Mouse (Mus musculus): Measurements from ENCODE around the gene Grin2d. TPM values are rescaled to one million over a fixed set of nuclear protein-coding genes. Genes with fewer than 3 reads are reported as not detected.

The Grin2d gene
- polyA plus RNA-seq, 1 experiment from 2014 or later, result 0.37 TPM

GRCm38 (mm10) chr7:45813787-45814779 lies 64.1 kb downstream of the Grin2d start, which contains the start of gene Cyth2:
TSS of gene Cyth2 (minus strand) at chr7:45814581.
- H3K27me3 ChIP-seq (replicated peaks; ENCODE audit: control insufficient read depth, insufficient read depth, low read length), result no peaks in the 10 kb centered on the region
- under 1% methylated on average over 75 of the region's 92 CpGs for WGBS
- peak within 1 kb of the TSS; percentile 100 for H3K27ac ChIP-seq (ENCODE audit: low read depth)
- ATAC-seq (replicated peaks; ENCODE audit: low FRiP score, low TSS enrichment, low read depth) (peak; percentile 98), DNase-seq (ENCODE audit: low spot score) (peak; percentile 100)
- no peaks in the 10 kb centered on the region for H3K9me3 ChIP-seq (ENCODE audit: control insufficient read depth, low read length)
- H3K36me3 ChIP-seq (ENCODE audit: control insufficient read depth, insufficient read depth, low read length), result peaks cover 38% of the 10 kb centered on the region
- peak within 1 kb of the TSS; percentile 95 for H3K4me3 ChIP-seq (ENCODE audit: low read depth, low read length)
- peaks cover 16% of the 10 kb centered on the region for H3K4me1 ChIP-seq (replicated peaks; ENCODE audit: control insufficient read depth, insufficient read depth, low read length)
- peak within 1 kb of the TSS; percentile 93 for H3K4me2 ChIP-seq (ENCODE audit: low read length)
- peak within 1 kb of the TSS; percentile 100 for H3K9ac ChIP-seq (ENCODE audit: low read length)

GRCm38 (mm10) chr7:45812921-45813320 lies 65.3 kb downstream of the Grin2d start:
- H3K27ac ChIP-seq (ENCODE audit: low read depth), result no peak overlapping the region
- no peak for ATAC-seq (replicated peaks; ENCODE audit: low FRiP score, low TSS enrichment, low read depth)
- no peaks in the 10 kb centered on the region for H3K27me3 ChIP-seq (replicated peaks; ENCODE audit: control insufficient read depth, insufficient read depth, low read length)
- peaks cover 50% of the 10 kb centered on the region for H3K36me3 ChIP-seq (ENCODE audit: control insufficient read depth, insufficient read depth, low read length)
- no peak for DNase-seq (ENCODE audit: low spot score)
- H3K4me2 ChIP-seq (ENCODE audit: low read length), result peak overlapping the region; percentile 93
- H3K9ac ChIP-seq (ENCODE audit: low read length), result peak overlapping the region; percentile 100
- H3K4me1 ChIP-seq (replicated peaks; ENCODE audit: control insufficient read depth, insufficient read depth, low read length), result peaks cover 16% of the 10 kb centered on the region
- 86% methylated on average over 8 of the region's 8 CpGs for WGBS
- peak overlapping the region; percentile 95 for H3K4me3 ChIP-seq (ENCODE audit: low read depth, low read length)
- H3K9me3 ChIP-seq (ENCODE audit: control insufficient read depth, low read length), result no peaks in the 10 kb centered on the region

DNA sequence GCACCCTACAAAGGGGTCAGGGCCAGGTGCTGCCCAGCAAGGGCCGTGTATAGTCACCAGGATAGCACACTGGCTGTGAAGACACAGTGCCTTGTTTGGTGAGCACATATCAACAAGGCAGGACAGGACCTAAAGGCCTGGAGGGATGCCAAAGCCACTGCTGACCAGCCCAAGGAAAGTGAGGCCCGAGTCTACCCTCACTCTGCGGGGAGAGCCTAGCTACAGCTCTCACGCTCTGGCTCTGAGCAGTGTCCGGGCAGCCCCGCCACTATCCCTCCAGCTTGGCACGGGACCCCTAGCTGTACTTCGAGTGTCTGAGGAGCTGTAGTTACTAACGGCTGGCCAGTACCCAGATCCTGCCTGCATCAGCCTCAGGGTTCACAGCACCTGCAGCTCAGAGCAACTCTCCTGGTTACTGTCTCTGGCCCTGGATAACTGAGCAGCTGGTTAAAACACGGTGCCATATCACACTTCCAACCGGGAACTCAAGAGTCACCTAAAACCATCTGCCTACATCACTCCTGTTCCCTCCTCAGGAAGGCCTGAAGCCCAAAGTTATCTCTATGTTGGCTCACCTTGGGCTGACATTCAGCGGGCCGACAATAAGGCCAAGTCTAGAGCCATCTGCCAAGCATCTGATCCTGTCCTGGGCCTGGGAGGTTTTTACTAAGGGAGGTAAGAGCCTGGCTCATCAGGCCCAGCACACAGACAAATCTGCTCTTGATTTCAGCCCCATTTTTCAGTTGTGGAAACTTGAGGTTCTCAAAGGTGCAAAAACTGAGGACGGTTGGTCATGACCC lies 68.7 kb downstream of the Grin2d start:
- peaks cover 9% of the 10 kb centered on the region for H3K4me1 ChIP-seq (replicated peaks; ENCODE audit: control insufficient read depth, insufficient read depth, low read length)
- WGBS, result 90% methylated on average over 13 of the region's 14 CpGs
- peaks cover 64% of the 10 kb centered on the region for H3K36me3 ChIP-seq (ENCODE audit: control insufficient read depth, insufficient read depth, low read length)
- ATAC-seq (replicated peaks; ENCODE audit: low FRiP score, low TSS enrichment, low read depth), result no peak
- no peaks in the 10 kb centered on the region for H3K27me3 ChIP-seq (replicated peaks; ENCODE audit: control insufficient read depth, insufficient read depth, low read length)
- no peak overlapping the region for H3K4me2 ChIP-seq (ENCODE audit: low read length)
- H3K9ac ChIP-seq (ENCODE audit: low read length), result 0 out of 2 replicates have a peak overlapping the region, but pooled peaks have one; percentile 2
- H3K27ac ChIP-seq (ENCODE audit: low read depth), result no peak overlapping the region
- no peaks in the 10 kb centered on the region for H3K9me3 ChIP-seq (ENCODE audit: control insufficient read depth, low read length)
- no peak overlapping the region for H3K4me3 ChIP-seq (ENCODE audit: low read depth, low read length)
- DNase-seq (ENCODE audit: low spot score), result no peak

GRCm38 (mm10) chr7:45808471-45808870 lies 69.7 kb downstream of the Grin2d start:
- WGBS, result 46% methylated on average over 11 of the region's 11 CpGs

GRCm38 (mm10) chr7:45805941-45806340 lies 72.2 kb downstream of the Grin2d start:
- Histone ChIP-seq H3K4me1 (replicated peaks; ENCODE audit: control insufficient read depth, insufficient read depth, low read length) (no peaks in the 10 kb centered on the region), H3K9me3 (ENCODE audit: control insufficient read depth, low read length) (no peaks in the 10 kb centered on the region), H3K36me3 (ENCODE audit: control insufficient read depth, insufficient read depth, low read length) (peaks cover 44% of the 10 kb centered on the region), H3K4me2 (ENCODE audit: low read length) (no peak overlapping the region), H3K9ac (ENCODE audit: low read length) (no peak overlapping the region), H3K27me3 (replicated peaks; ENCODE audit: control insufficient read depth, insufficient read depth, low read length) (no peaks in the 10 kb centered on the region), H3K4me3 (ENCODE audit: low read depth, low read length) (no peak overlapping the region), H3K27ac (ENCODE audit: low read depth) (no peak overlapping the region)
- ATAC-seq (replicated peaks; ENCODE audit: low FRiP score, low TSS enrichment, low read depth) (no peak), DNase-seq (ENCODE audit: low spot score) (no peak)
- 60% methylated on average over 5 of the region's 5 CpGs for WGBS

More at GRCm38 (mm10) chr7:45808471-45808870, 69.7 kb downstream of the Grin2d start:
- peaks cover 64% of the 10 kb centered on the region for H3K36me3 ChIP-seq (ENCODE audit: control insufficient read depth, insufficient read depth, low read length)
- H3K4me1 ChIP-seq (replicated peaks; ENCODE audit: control insufficient read depth, insufficient read depth, low read length), result peaks cover 9% of the 10 kb centered on the region
- H3K4me2 ChIP-seq (ENCODE audit: low read length), result no peak overlapping the region
- no peak overlapping the region for H3K4me3 ChIP-seq (ENCODE audit: low read depth, low read length)
- ATAC-seq (replicated peaks; ENCODE audit: low FRiP score, low TSS enrichment, low read depth), result no peak
- no peak for DNase-seq (ENCODE audit: low spot score)
- H3K9ac ChIP-seq (ENCODE audit: low read length), result no peak overlapping the region
- no peak overlapping the region for H3K27ac ChIP-seq (ENCODE audit: low read depth)
- no peaks in the 10 kb centered on the region for H3K9me3 ChIP-seq (ENCODE audit: control insufficient read depth, low read length)
- no peaks in the 10 kb centered on the region for H3K27me3 ChIP-seq (replicated peaks; ENCODE audit: control insufficient read depth, insufficient read depth, low read length)

DNA sequence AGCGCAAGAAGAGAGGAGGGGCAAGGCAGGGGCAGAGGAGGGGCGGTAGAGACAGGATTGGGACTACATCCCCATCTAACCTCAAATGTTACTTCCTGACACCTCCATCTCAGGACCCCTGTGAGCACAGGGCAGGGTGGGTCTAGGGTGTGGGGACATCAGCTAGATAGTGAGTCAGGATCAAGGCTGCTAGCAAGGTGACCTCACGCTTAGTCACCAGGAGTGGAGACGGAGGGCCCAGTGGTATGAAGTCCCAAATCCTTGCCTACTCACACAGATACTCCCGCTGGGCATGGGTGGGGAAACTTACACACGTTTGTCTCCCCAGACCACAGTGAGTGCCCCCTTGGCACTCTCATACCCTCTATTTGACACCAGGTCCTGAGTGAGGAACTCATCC lies 75.6 kb downstream of the Grin2d start:
- Histone ChIP-seq H3K36me3 (ENCODE audit: control insufficient read depth, insufficient read depth, low read length) (peaks cover 10% of the 10 kb centered on the region), H3K4me1 (replicated peaks; ENCODE audit: control insufficient read depth, insufficient read depth, low read length) (peaks cover 8% of the 10 kb centered on the region), H3K9me3 (ENCODE audit: control insufficient read depth, low read length) (no peaks in the 10 kb centered on the region), H3K27ac (ENCODE audit: low read depth) (no peak overlapping the region), H3K4me2 (ENCODE audit: low read length) (no peak overlapping the region), H3K4me3 (ENCODE audit: low read depth, low read length) (no peak overlapping the region), H3K9ac (ENCODE audit: low read length) (no peak overlapping the region), H3K27me3 (replicated peaks; ENCODE audit: control insufficient read depth, insufficient read depth, low read length) (peaks cover 9% of the 10 kb centered on the region; the same call in 1 of the 2 replicates)
- ATAC-seq (replicated peaks; ENCODE audit: low FRiP score, low TSS enrichment, low read depth) (no peak), DNase-seq (ENCODE audit: low spot score) (no peak)
- WGBS, result 92% methylated on average over 6 of the region's 6 CpGs

GRCm38 (mm10) chr7:45801348-45801747 lies 76.8 kb downstream of the Grin2d start:
- no peak overlapping the region for H3K27ac ChIP-seq (ENCODE audit: low read depth)
- H3K27me3 ChIP-seq (replicated peaks; ENCODE audit: control insufficient read depth, insufficient read depth, low read length), result peaks cover 21% of the 10 kb centered on the region
- 3% methylated on average over 12 of the region's 12 CpGs for WGBS
- DNase-seq (ENCODE audit: low spot score), result peak; percentile 99
- peak overlapping the region; percentile 34 for H3K4me2 ChIP-seq (ENCODE audit: low read length)
- peak; percentile 45 for ATAC-seq (replicated peaks; ENCODE audit: low FRiP score, low TSS enrichment, low read depth)
- no peak overlapping the region for H3K9ac ChIP-seq (ENCODE audit: low read length)
- no peaks in the 10 kb centered on the region for H3K36me3 ChIP-seq (ENCODE audit: control insufficient read depth, insufficient read depth, low read length)
- peaks cover 8% of the 10 kb centered on the region for H3K4me1 ChIP-seq (replicated peaks; ENCODE audit: control insufficient read depth, insufficient read depth, low read length)
- H3K4me3 ChIP-seq (ENCODE audit: low read depth, low read length), result no peak overlapping the region
- no peaks in the 10 kb centered on the region for H3K9me3 ChIP-seq (ENCODE audit: control insufficient read depth, low read length)

DNA sequence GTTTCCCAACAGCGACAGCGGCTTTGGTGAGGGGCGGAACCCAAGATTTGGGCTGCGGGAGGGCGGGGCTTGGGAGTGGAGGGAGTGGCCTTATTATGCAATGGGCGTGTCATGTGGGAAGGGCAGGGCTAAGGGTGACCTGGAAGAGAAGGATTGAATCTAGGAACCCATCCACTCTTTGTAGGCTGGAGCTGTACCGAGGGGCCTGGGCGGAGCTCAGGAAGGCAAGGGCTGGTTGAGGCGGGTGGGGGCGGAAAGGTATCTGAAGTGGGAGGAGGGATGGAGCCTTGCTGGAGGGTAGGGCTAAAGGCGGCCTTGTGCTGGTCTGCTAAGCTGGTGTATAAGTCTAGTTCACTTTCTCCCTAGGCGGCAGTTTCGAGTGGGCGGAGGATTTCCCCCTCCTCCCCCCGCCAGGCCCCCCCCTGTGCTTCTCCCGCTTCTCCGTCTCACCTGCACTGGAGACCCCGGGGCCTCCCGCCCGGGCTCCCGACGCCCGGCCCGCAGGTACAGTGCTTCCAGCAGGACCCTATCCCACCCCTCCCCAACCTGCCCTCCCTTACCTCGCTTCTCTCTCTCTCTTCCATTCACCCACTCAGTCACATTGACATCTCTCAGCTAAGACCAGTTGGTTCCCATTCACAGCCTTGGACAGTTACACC lies 77.5 kb downstream of the Grin2d start:
- 0 out of 2 replicates have a peak, but pooled peaks cover 4% of the 10 kb centered on the region for H3K36me3 ChIP-seq (ENCODE audit: control insufficient read depth, insufficient read depth, low read length)
- WGBS, result 27% methylated on average over 25 of the region's 25 CpGs
- H3K27me3 ChIP-seq (replicated peaks; ENCODE audit: control insufficient read depth, insufficient read depth, low read length), result peaks cover 21% of the 10 kb centered on the region
- no peak overlapping the region for H3K27ac ChIP-seq (ENCODE audit: low read depth)
- DNase-seq (ENCODE audit: low spot score) (no peak), ATAC-seq (replicated peaks; ENCODE audit: low FRiP score, low TSS enrichment, low read depth) (peak; percentile 22; the same call in 1 of the 2 replicates)
- no peak overlapping the region for H3K9ac ChIP-seq (ENCODE audit: low read length)
- no peak overlapping the region for H3K4me3 ChIP-seq (ENCODE audit: low read depth, low read length)
- no peaks in the 10 kb centered on the region for H3K9me3 ChIP-seq (ENCODE audit: control insufficient read depth, low read length)
- H3K4me1 ChIP-seq (replicated peaks; ENCODE audit: control insufficient read depth, insufficient read depth, low read length), result peaks cover 8% of the 10 kb centered on the region
- peak overlapping the region; percentile 34 for H3K4me2 ChIP-seq (ENCODE audit: low read length)

All from intestine, embryonic 14.5 days (tissue).